Mouse (Mus musculus) urinary bladder, postnatal 4 days (tissue): ENCODE results near the gene Fn3krp.

Experiments
- DNase-seq, 2 experiments: peaks; one replicate each; pipeline ENCODE4 v3.0.0; 2021 to 2022; ENCODE audit warnings: low spot score in 2 of 2

Gene Fn3krp

GRCm38 (mm10) chr11:121420830-121421552 lies at the start of gene Fn3krp:
TSS of gene Fn3krp (plus strand) at chr11:121421401.
- DNase-seq: peak; percentile 97 to 100

DNA sequence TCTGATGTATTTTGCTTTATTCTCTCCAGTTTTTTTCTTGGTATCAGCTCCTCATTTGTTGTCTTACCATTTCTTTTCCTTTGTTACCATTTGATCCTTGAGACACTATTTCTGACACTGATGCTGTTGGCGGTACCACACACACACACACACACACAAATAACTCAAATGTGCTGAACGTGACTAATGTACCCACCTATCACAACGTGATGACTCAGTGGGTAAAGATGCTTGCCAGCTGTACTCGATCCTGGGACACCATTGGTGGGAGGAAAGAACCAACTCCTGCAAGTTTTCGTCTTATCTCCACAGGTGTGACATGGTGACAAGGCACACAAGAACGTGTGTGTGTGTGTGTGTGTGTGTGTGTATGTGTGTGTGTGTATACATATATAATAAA lies 47.9 kb upstream of the Fn3krp start:
- no peak for DNase-seq

GRCm38 (mm10) chr11:121378644-121379043 lies 42.6 kb upstream of the Fn3krp start:
- no peak for DNase-seq

DNA sequence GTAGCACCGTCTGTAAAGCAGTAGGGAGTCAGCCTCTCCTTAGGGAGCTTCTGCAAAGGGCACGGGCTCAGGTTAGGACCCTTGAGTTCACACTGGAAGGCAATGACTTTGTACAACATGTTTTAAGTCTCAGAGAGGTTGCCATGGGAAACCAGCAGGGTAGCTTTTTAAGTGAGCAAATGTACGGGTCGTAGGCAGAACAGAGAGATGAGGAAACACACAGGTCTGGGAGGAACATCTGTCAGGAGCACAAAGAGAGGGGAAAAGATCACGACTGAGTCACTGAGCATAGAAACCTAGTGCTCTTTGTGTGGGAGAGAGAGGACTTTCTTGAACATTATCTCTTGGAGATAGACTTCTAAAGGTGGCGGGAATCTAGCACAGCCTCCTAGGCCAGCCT lies 40.9 kb upstream of the Fn3krp start:
- DNase-seq: no peak

- DNase-seq: peak; percentile 91 to 94
Measured at GRCm38 (mm10) chr11:121387750-121388553, 33.2 kb upstream of the Fn3krp start, which contains the start of gene Rab40b. TSS of gene Rab40b (minus strand) at chr11:121388251.

- DNase-seq: no peak
Measured at GRCm38 (mm10) chr11:121388554-121388945, 32.7 kb upstream of the Fn3krp start.

- DNase-seq: no peak
Measured at GRCm38 (mm10) chr11:121390793-121391192, 30.4 kb upstream of the Fn3krp start.

GRCm38 (mm10) chr11:121392405-121392804 lies 28.8 kb upstream of the Fn3krp start:
- DNase-seq: no peak

DNA sequence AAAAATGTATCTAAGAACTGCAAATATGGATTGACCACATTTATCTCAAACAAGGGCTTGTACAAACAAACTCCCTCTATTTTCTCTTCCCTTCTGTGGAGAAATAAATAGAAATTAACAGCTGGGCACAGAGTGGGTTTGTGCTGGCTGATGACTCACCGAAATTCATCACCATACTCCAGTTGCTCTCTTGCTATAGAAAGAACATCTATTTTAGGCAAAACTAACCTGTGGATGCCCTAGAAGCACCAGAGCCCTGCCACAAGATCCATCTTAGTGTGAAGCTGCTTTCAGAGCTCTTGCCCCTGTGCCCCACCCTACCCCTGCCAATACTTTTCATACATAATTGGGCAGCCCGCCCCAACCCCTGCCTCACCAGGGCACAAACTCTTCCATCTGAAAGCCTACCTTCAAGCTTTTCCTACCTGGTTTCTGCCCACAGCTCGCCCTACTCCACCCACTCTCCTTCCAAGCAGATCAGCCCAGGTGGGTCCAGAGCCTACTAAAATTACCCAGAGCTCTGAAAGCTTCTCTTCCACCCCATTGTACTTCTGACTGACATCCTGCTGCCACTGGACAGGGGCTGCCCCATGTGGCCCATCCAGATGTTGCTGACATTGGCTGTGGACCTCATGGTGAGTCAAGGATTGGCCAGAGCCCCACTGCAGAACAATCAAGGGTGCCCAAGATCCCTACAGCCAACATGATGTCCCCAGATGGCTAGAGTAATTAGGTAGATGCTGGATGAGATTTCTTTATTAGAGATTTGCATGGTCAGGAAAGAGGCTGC lies 13.6 kb upstream of the Fn3krp start:
- DNase-seq: no peak

- no peak for DNase-seq
Measured at GRCm38 (mm10) chr11:121414762-121415161, 6.4 kb upstream of the Fn3krp start.

DNA sequence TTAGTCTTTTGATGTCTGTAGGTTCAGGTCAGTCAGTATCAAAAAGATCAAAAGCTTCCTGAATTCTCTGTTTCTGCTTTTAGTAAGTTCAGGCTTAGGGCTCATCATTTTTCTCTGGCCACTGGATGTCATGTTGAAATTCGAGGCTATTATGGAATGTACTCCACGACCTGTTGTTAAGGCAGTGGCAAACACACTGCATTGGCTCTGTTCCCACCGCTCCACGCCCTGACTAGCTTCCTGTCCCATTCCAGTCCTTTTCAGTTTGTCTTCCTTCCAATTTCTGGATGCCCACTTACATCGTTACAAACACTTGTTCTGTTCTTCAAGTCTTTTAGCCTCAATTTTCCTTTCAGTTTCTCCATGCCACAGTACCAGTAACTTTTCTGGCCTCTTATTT lies 5.8 kb upstream of the Fn3krp start:
- no peak for DNase-seq

DNA sequence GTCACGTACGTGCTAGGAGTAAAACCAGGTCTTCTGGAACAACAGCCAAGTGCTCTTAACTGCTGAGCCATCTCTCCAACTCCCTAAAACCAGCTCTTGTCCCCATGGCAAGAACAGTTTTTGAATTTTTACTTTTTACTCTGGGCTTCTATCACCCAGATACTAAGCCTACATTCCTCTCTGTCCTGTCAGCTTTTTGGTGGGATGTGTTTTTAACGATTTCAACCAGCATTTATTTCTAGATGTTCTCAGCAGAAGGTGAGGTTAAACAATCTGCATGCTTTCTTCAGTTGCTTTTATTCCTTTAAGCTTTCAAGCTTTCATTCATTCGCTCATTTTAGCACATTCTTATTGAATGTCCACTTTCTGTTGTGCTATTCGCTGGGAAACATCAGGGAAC lies 3.2 kb upstream of the Fn3krp start:
- no peak for DNase-seq

GRCm38 (mm10) chr11:121418932-121419331 lies 2.3 kb upstream of the Fn3krp start:
- DNase-seq: no peak

DNA sequence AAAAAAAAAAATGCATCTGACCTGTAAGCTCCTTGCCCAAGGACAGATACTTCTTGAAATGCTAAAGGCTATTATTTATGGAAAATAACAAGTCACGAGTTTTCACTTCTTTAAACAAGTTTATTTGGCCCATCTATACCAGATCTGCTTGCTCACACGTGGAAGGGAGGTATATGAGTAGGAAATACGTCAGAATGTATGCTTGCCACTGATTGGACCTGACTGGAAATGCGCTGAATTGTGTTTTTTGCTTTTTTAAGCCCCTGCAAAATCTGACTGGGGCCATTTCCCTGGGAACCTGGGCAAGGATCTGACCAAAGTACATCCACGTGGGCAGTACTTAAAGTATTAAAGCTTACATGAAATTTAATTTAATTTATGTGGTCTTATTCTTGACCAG lies 822 bp upstream of the Fn3krp start:
- no peak for DNase-seq

DNA sequence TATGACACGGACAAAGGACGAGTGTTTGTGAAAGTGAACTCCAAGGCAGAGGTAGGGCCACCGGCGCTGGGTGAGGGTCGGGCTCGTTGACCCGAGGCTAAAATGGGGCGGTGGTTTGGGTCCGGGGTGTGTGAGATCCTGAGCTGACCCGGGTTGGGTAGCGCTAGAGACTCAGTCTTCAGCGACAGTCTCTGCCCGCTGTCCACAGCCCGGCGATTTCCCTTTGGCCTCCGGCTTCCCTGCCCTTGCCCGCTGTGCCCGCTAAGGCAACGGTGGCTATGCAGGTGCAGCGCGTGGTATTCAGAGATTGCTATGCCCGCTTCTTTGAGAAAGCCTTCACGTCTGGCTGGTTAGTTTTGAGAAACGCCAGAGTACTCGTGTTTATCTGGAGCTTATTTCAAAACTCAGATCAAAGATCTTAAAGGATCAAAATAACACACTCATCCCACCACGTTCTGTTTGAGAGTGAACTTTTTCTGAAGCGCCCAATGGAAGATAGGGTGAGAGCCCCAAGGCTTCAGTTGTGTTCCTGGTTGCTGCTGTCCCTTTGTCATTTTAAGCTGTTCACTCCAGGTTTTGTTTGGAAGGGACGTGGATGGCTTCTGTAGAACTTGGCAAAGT lies 462 bp downstream of the Fn3krp start:
- no peak for DNase-seq

GRCm38 (mm10) chr11:121433397-121433796 lies 12.2 kb downstream of the Fn3krp start:
- no peak for DNase-seq

DNA sequence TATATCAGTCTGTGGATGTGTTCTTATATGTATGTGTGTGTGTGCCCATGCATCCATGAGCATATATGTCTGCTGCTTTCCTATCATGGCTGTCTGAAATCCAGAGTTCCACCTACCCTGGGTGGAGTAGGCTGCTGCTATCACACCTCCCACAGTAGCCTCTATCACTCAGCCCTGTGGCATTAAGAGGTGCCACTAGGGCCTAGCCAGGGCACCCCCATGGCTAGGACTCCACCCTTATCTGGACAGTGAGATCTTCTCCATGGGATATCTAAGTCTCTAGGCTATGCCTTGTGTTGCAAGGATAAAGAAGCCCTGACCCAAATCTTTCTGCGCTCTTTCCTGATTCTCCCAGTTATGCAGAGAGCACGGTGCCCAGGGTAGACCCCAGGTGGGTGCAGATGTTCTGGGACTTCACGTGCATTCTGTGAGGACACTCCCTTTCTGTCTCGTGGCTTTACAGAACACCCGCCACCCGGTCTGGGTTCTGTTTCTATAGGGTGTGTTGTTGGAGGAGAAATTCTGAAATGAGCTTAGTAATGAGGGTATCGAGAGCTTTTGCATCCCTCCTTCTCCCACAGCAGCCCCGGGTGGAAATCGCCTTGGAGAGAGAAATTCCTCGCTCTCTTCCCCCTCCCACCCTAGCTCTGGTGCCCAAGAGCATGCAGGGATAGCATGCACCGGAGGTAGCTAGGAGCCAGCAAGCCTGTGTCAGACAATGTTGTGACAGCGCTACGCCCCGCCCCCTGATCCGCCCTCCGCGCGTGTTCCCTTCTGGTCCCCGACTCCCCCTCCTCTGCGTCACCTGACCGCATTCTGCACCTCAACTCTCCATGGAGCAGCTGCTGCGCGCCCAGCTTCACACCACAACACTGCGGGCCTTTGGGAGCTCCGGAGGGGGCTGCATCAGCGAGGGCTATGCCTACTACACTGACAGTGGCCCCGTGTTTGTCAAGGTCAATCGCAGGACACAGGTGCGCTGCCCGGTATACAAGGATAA lies 13.3 kb downstream of the Fn3krp start, which contains the start of gene Fn3k:
Gene Fn3k, plus strand, starts transcription at position 758 of the 1,000 bp plus-strand sequence.
- DNase-seq: peak; percentile 70 to 81

- no peak for DNase-seq
Measured at GRCm38 (mm10) chr11:121437236-121437635, 16.0 kb downstream of the Fn3krp start.

GRCm38 (mm10) chr11:121439686-121440292 lies 18.6 kb downstream of the Fn3krp start:
- no peak for DNase-seq

DNA sequence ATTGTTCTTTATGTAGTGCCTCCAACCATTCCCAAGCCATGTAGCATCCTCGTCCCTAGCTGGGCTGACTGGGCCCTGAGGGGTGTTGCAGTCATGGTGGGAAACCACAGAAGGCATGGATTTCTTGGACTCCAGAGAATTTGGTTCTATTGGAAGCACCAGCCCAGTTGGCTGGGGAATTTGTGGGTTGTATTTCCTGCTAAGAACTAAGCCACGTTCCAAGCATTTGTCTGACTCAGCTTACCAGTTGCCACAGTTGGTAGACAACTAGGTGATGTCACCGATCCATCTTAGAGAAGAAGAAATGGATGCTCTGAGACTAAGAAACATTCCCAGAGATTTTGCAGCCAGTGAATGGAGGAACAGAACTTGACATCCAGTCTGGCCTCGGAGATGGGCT lies 20.5 kb downstream of the Fn3krp start:
- DNase-seq: no peak
